Mouse (Mus musculus) kidney, adult 2 months (tissue): ENCODE results near the gene Als2cr12.

Experiments
- CTCF ChIP-seq: fragments of 200-500 bp; conservative IDR thresholded peaks from 2 replicates; pipeline ENCODE4 v1.5.1; 2011; ENCODE audit warnings: low read depth, mild to moderate bottlenecking, control low read depth, low read length, moderate library complexity, mixed read lengths; ENCODE audit not compliant: insufficient read depth, insufficient read length
- POLR2A ChIP-seq: fragments of 200-500 bp; IDR thresholded peaks from one replicate; pipeline ENCODE4 v1.6.1; 2011; ENCODE audit warnings: low read depth, low read length, control low read depth

DNA sequence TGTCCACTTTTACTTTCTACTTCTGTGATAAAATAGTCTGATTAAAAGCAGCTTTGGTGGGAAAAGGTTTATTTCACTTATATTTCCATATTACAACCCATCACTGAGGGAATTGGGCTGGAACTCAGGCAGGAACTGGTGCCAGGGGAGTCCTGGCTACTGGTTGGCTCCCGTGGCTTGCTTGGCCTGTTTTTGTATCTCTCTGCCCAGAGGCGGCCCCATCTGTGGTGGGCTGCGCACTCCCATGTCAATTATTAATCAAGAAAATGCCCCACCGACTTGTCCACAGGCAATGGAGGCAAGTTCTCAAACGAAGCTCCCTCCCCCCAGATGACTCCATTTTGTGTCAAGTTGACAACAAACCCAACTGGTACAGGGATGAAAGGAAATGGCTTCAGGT, 27.6 kb downstream of the Als2cr12 start:
- no peak for TF ChIP-seq CTCF
- TF ChIP-seq POLR2A = no peak
